Mouse (Mus musculus) lung, adult 2 months (tissue): ENCODE measurements at regions not wholly inside any gene's neighbourhood (a gene's known extent, or its start where the extent isn't known, plus 50 kb on each side); places are given as distances from the start of the nearest gene placed in this dataset.

Experiments
- DNase-seq: peaks from one replicate; pipeline ENCODE4 v3.0.0; 2022
- H3K4me1 ChIP-seq: fragments of 200-500 bp; 2 replicates; pipeline ENCODE4 v1.6.1; 2011; ENCODE audit warnings: low read length; ENCODE audit not compliant: control insufficient read depth, insufficient read depth
- H3K4me3 ChIP-seq: fragments of 200-500 bp; replicated peaks from 2 replicates; pipeline ENCODE3; 2011; ENCODE audit warnings: low read depth, mild to moderate bottlenecking, control low read depth, low read length; ENCODE audit errors: extremely low read depth
- CTCF ChIP-seq: fragments of 200-500 bp; IDR thresholded peaks from 2 replicates; pipeline ENCODE4 v1.5.1; 2011; ENCODE audit warnings: mild to moderate bottlenecking, low read length, control low read depth; ENCODE audit not compliant: insufficient read depth
- POLR2A ChIP-seq: fragments of 200-500 bp; IDR thresholded peaks from 2 replicates; pipeline ENCODE4 v1.6.1; 2011; ENCODE audit warnings: low read depth, mild to moderate bottlenecking, control low read depth, low read length, borderline replicate concordance; ENCODE audit errors: extremely low read depth
- WGBS: fragments of 180-500 bp; shearing (Covaris S2); methylation state at CpG from one replicate; pipeline ENCODE4 v1.1.7; 2018; 5-methylcytosine and 5-hydroxymethylcytosine counted together

DNA sequence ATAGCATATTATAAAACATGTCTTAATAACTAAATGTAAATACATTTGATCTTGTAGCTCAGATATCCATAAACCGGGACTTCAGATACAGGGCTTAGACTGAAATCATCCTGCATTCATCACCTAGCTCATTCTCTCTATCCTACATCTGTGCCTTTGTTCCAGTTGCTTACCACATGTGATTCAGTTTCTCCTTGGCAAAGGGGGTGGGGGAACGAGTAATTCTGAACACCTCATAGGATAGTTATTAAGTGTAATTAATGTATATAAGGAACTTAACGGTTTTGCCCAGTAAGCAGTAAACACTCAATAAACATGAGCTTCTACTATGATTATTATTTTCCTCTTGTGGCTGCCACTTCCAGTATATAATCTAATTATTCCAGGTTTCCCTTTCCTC, 873.9 kb upstream of the Lcorl start:
- WGBS: 75% methylated on average over 3 of the region's 3 CpGs

GRCm38 (mm10) chr5:46709596-46709995, 852.2 kb upstream of the Lcorl start:
- Histone ChIP-seq H3K4me3 (no peak overlapping the region), H3K4me1 (no peaks in the 10 kb centered on the region)
- TF ChIP-seq CTCF (no peak), POLR2A (no peak)
- WGBS: 60% methylated on average over 3 of the region's 3 CpGs
- DNase-seq: no peak

More for the DNA sequence above, 873.9 kb upstream of the Lcorl start:
- TF ChIP-seq POLR2A (no peak), CTCF (no peak)
- H3K4me1 ChIP-seq: no peaks in the 10 kb centered on the region
- H3K4me3 ChIP-seq: no peak overlapping the region
- DNase-seq: no peak

DNA sequence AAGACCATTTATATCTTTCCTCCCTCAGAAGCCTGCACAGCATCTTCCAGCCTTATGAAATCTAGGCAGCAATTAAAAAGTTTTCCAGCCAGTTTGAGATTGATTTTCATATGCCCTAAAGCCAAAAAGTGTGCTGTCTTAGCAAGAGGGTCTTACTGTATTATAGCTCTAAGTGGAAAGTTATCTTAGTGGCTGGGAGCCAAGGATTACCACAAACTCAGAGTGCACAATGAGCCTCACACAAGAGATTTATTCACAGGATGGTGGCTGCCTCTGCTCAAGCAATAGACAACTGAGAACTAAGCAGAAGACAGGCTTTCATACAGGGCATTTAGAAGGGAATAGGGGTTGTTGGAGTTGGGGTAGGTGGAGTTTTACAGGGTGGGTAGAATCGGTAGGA, 850.4 kb upstream of the Lcorl start:
- DNase-seq: no peak
- Histone ChIP-seq H3K4me3 (no peak overlapping the region), H3K4me1 (no peaks in the 10 kb centered on the region)
- TF ChIP-seq CTCF: no peak
- no peak for TF ChIP-seq POLR2A
- 83% methylated on average over 1 of the region's 1 CpGs for WGBS

- 90% methylated on average over 5 of the region's 5 CpGs for WGBS
- TF ChIP-seq CTCF: no peak
- TF ChIP-seq POLR2A: no peak
- Histone ChIP-seq H3K4me3 (no peak overlapping the region), H3K4me1 (no peaks in the 10 kb centered on the region)
- DNase-seq: no peak
Observed at GRCm38 (mm10) chr5:46707021-46707420, 849.6 kb upstream of the Lcorl start.

GRCm38 (mm10) chr5:46678007-46678406, 820.6 kb upstream of the Lcorl start:
- no peak overlapping the region for H3K4me3 ChIP-seq
- DNase-seq: no peak
- no peak for TF ChIP-seq CTCF
- no peak for TF ChIP-seq POLR2A
- H3K4me1 ChIP-seq: no peaks in the 10 kb centered on the region

DNA sequence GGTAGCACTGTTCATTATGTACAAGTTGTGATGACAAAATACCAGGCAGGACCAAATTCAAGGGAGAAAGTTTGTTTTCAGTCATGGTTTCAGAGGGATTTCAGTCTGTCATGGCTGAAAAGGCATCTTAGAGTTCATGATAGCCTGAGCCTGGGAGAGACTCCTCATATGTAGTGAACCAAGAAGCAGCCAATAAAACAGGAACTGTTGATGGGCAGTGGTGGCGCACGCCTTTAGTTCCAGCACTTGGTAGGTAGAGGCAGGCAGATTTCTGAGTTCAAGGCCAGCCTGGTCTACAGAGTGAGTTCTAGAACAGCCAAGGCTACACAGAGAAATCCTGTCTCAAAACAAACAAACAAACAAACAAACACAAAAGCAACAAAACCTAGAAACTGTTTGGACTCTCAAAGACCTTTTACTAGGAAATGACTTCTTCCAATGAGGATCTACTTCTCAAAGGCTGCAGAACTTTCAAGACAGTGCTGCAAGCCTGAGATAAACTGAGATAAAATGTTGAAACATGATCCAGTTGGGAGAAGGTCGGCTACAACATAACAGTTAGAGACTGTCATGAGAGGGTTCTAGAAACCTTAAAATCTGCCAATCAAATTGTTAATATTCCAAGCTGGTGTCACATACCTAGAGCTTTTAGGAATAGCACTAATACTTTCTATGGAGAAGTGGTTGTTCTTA, 817.5 kb upstream of the Lcorl start:
- TF ChIP-seq CTCF: no peak
- TF ChIP-seq POLR2A: no peak
- H3K4me3 ChIP-seq: no peak overlapping the region
- no peaks in the 10 kb centered on the region for H3K4me1 ChIP-seq
- WGBS: 72% methylated on average over 3 of the region's 3 CpGs
- DNase-seq: no peak

DNA sequence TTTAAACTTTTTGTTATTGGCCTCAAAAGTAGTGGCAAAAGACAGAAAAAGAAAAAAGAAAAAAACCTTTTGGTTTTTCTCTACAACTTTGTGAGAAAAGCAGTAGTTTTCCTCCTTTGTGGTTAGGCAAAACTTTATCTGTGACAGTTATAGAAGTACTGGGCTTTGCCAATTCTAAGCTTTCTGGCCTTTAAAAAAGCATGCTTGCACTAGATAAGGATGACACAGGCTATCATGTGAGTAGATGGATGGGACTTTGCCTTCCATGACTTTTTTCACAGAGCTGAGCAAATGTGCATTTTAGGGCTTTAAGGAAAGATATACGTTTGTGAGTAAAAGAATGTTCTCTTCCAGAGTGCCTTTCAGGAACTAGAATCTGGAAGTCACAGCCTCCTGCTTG, 816.0 kb upstream of the Lcorl start:
- Histone ChIP-seq H3K4me3 (no peak overlapping the region), H3K4me1 (no peaks in the 10 kb centered on the region)
- TF ChIP-seq POLR2A (no peak), CTCF (no peak)
- DNase-seq: no peak
- WGBS: 45% methylated on average over 1 of the region's 1 CpGs

- no peak overlapping the region for H3K4me3 ChIP-seq
- H3K4me1 ChIP-seq: no peaks in the 10 kb centered on the region
- 36% methylated on average over 2 of the region's 2 CpGs for WGBS
- TF ChIP-seq CTCF: no peak
- TF ChIP-seq POLR2A: no peak
- no peak for DNase-seq
Observed at GRCm38 (mm10) chr5:46670484-46670883, 813.1 kb upstream of the Lcorl start.

GRCm38 (mm10) chr5:46666250-46666649, 808.8 kb upstream of the Lcorl start:
- no peaks in the 10 kb centered on the region for H3K4me1 ChIP-seq
- DNase-seq: no peak
- TF ChIP-seq POLR2A (no peak), CTCF (no peak)
- WGBS: 29% methylated on average over 3 of the region's 3 CpGs
- H3K4me3 ChIP-seq: no peak overlapping the region

DNA sequence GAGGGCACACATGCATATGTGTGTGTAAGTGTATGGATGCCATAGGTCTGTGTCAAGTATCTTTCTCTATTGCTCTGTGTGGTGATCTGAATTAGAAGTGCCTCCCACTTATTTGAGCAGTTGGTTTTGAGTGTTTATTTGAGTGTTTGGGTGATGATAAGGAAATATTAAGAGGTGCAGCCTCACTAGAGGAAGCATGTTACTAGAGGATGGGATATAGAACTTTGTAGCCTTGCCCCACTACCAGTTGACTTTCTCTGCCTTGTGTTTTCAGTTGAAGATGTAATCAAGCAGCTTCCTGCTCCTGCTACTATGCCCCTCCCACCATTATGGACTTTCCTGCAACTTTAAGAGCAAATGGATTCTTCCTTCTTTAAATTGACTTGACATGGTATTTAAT, 799.6 kb upstream of the Lcorl start:
- H3K4me3 ChIP-seq: no peak overlapping the region
- DNase-seq: no peak
- TF ChIP-seq CTCF (no peak), POLR2A (no peak)
- no peaks in the 10 kb centered on the region for H3K4me1 ChIP-seq
